Mouse (Mus musculus): ENCODE measurements around the gene Nedd4.

Gene Nedd4

GRCm38 (mm10) chr9:72678771-72679170 lies 16.6 kb downstream of the Nedd4 start:
- no peak for DNase-seq (ENCODE audit: low spot score)

GRCm38 (mm10) chr9:72681652-72682228 lies 19.6 kb downstream of the Nedd4 start:
- DNase-seq (ENCODE audit: low spot score): no peak

- no peak for DNase-seq (ENCODE audit: low spot score)
Measured at GRCm38 (mm10) chr9:72683268-72683667, 21.1 kb downstream of the Nedd4 start.

GRCm38 (mm10) chr9:72685231-72685630 lies 23.1 kb downstream of the Nedd4 start:
- DNase-seq (ENCODE audit: low spot score): no peak

- DNase-seq (ENCODE audit: low spot score): no peak
Measured at GRCm38 (mm10) chr9:72686506-72686905, 24.4 kb downstream of the Nedd4 start.

GRCm38 (mm10) chr9:72689522-72689921 lies 27.4 kb downstream of the Nedd4 start:
- DNase-seq (ENCODE audit: low spot score): no peak

- no peak for DNase-seq (ENCODE audit: low spot score)
Measured at GRCm38 (mm10) chr9:72690811-72691210, 28.7 kb downstream of the Nedd4 start.

GRCm38 (mm10) chr9:72691942-72692341 lies 29.8 kb downstream of the Nedd4 start:
- no peak for DNase-seq (ENCODE audit: low spot score)

- DNase-seq (ENCODE audit: low spot score): no peak
Measured at GRCm38 (mm10) chr9:72693081-72693696, 31.0 kb downstream of the Nedd4 start.

- no peak for DNase-seq (ENCODE audit: low spot score)
Measured at GRCm38 (mm10) chr9:72693861-72694260, 31.7 kb downstream of the Nedd4 start.

- DNase-seq (ENCODE audit: low spot score): no peak
Measured at GRCm38 (mm10) chr9:72696508-72696907, 34.4 kb downstream of the Nedd4 start.

- DNase-seq (ENCODE audit: low spot score): no peak
Measured at GRCm38 (mm10) chr9:72697779-72698178, 35.6 kb downstream of the Nedd4 start.

- DNase-seq (ENCODE audit: low spot score): no peak
Measured at GRCm38 (mm10) chr9:72699702-72700101, 37.6 kb downstream of the Nedd4 start.

- no peak for DNase-seq (ENCODE audit: low spot score)
Measured at GRCm38 (mm10) chr9:72701441-72701840, 39.3 kb downstream of the Nedd4 start.

- no peak for DNase-seq (ENCODE audit: low spot score)
Measured at GRCm38 (mm10) chr9:72702075-72702474, 39.9 kb downstream of the Nedd4 start.

GRCm38 (mm10) chr9:72703142-72703541 lies 41.0 kb downstream of the Nedd4 start:
- no peak for DNase-seq (ENCODE audit: low spot score)

- no peak for DNase-seq (ENCODE audit: low spot score)
Measured at GRCm38 (mm10) chr9:72703754-72704153, 41.6 kb downstream of the Nedd4 start.

- DNase-seq (ENCODE audit: low spot score): no peak
Measured at GRCm38 (mm10) chr9:72705270-72705669, 43.1 kb downstream of the Nedd4 start.

- DNase-seq (ENCODE audit: low spot score): no peak
Measured at GRCm38 (mm10) chr9:72707999-72708398, 45.9 kb downstream of the Nedd4 start.

- no peak for DNase-seq (ENCODE audit: low spot score)
Measured at GRCm38 (mm10) chr9:72708690-72709089, 46.5 kb downstream of the Nedd4 start.

- DNase-seq (ENCODE audit: low spot score): no peak
Measured at GRCm38 (mm10) chr9:72710060-72710459, 47.9 kb downstream of the Nedd4 start.

GRCm38 (mm10) chr9:72714945-72715344 lies 52.8 kb downstream of the Nedd4 start:
- no peak for DNase-seq (ENCODE audit: low spot score)

GRCm38 (mm10) chr9:72716200-72716599 lies 54.1 kb downstream of the Nedd4 start:
- DNase-seq (ENCODE audit: low spot score): no peak

- DNase-seq (ENCODE audit: low spot score): no peak
Measured at GRCm38 (mm10) chr9:72719143-72719542, 57.0 kb downstream of the Nedd4 start.
